Mouse (Mus musculus): Measurements from ENCODE around the gene Smim22.

DNA sequence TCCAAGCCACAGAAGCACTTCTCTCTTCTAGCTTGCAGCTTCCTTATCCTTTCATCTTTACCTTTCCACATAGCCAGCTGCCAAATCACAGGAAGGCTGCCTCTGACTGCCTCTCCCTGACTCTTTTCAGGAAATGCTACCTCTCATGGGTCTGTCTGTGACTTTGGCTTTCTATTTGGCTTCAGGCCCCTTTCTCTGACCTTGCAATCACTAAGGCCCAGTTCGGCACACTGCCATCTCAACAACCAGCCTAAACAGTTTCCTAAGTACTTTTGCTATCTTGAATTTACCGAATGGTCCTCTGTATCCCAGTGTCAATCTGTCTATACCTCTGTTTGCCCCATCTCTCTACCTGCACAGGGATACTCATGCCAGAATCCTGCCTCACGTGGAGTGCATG is 28.5 kb downstream of the Smim22 start:
- TF ChIP-seq CTCF (IDR thresholded peaks at IDR 0.05; ENCODE audit: borderline replicate concordance, insufficient read depth, low read depth, low read length) (no peak), POLR2A (IDR thresholded peaks at IDR 0.05; ENCODE audit: borderline replicate concordance, insufficient read depth, low read length) (no peak)
